9 mouse cellular contexts compared by ENCODE assay signal in the genomic region with DNA sequence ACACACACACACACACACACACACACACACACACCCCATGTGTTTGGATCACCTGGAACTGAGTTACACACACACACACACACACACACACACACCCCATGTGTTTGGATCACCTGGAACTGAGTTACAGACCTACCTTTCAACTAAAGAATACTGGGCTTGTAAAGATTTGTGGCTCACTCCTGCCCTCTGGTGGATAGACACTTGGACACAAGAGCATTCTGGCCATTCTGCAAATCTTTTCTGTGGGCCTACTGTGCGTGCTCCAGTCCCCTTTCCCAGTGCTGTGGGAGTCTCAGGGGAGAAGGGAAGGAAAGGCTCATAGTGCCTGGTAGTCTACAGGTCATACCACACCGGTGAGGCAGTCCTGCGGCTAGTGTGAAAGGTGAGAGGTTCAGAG. TPM values are rescaled to one million over a fixed set of nuclear protein-coding genes. Genes with fewer than 3 reads are reported as not detected.
DNase-seq lines count a peak whose midpoint lies in the region; ATAC-seq and TF ChIP-seq lines count a peak whose summit lies in the region.
"Had no signal": no experiment of that assay in that cellular context is flagged by ENCODE, and none has a peak within 500 bp of the region (broad histone marks: within the 10 kb centered on the region; RNA-seq: fewer than 3 reads in every experiment).

No protein-coding gene starts in this region.

- H3K36me3 ChIP-seq in heart, adult 2 months (ENCODE audit: control insufficient read depth, insufficient read depth, low read length) = peaks cover 5% of the 10 kb centered on the region; the same call in 1 of the 2 replicates
- peaks cover 48% of the 10 kb centered on the region for H3K36me3 ChIP-seq in hindbrain, embryonic 12.5 days
- H3K36me3 ChIP-seq in midbrain, embryonic 11.5 days (ENCODE audit: control insufficient read depth, insufficient read depth, low read length) = peaks cover 28% of the 10 kb centered on the region
- peaks cover 26% of the 10 kb centered on the region for H3K36me3 ChIP-seq in stomach, postnatal 0 days (ENCODE audit: control insufficient read depth, insufficient read depth, low read length)

- 49% methylated on average over 3 of the region's 3 CpGs for WGBS in heart, adult 2 months
- 40% methylated on average over 3 of the region's 3 CpGs for WGBS in hindbrain, embryonic 12.5 days
- WGBS in midbrain, embryonic 11.5 days = 57% methylated on average over 3 of the region's 3 CpGs
- WGBS in stomach, postnatal 0 days = 51% methylated on average over 3 of the region's 3 CpGs

- peak; percentile 77 for TF ChIP-seq CTCF in heart, adult 2 months (IDR thresholded peaks at IDR 0.05)
- peak; percentile 85 for TF ChIP-seq CTCF in stomach, postnatal 0 days (IDR thresholded peaks at IDR 0.05; ENCODE audit: low read depth)

- TF ChIP-seq EP300 in heart, adult 2 months (IDR thresholded peaks at IDR 0.05; ENCODE audit: insufficient read depth, low read depth, low read length) = 0 out of 2 replicates have a peak, but pooled peaks have one; percentile 47
- TF ChIP-seq EP300 in stomach, postnatal 0 days (optimal IDR thresholded peaks at IDR 0.05) = no peak

- H3K9me3 ChIP-seq in hindbrain, embryonic 12.5 days (replicated peaks) = no peaks in the 10 kb centered on the region
- no peaks in the 10 kb centered on the region for H3K9me3 ChIP-seq in midbrain, embryonic 11.5 days (ENCODE audit: control insufficient read depth, low read length)
- H3K9me3 ChIP-seq in stomach, postnatal 0 days (ENCODE audit: control insufficient read depth, low read length) = no peaks in the 10 kb centered on the region
- H3K9me3 ChIP-seq: lung, embryonic 15.5 days had no signal

- no peaks in the 10 kb centered on the region for H3K27me3 ChIP-seq in heart, adult 2 months (ENCODE audit: control insufficient read depth, insufficient read depth, low read length)
- no peaks in the 10 kb centered on the region for H3K27me3 ChIP-seq in hindbrain, embryonic 12.5 days
- H3K27me3 ChIP-seq in midbrain, embryonic 11.5 days (ENCODE audit: control insufficient read depth, insufficient read depth, low read length) = no peaks in the 10 kb centered on the region
- no peaks in the 10 kb centered on the region for H3K27me3 ChIP-seq in stomach, postnatal 0 days (ENCODE audit: control insufficient read depth, insufficient read depth, low read length)
- H3K27me3 ChIP-seq: lung, embryonic 15.5 days had no signal

- no peak overlapping the region for H3K4me2 ChIP-seq in hindbrain, embryonic 12.5 days (replicated peaks)
- no peak overlapping the region for H3K4me2 ChIP-seq in midbrain, embryonic 11.5 days
- H3K4me2 ChIP-seq in stomach, postnatal 0 days (replicated peaks; ENCODE audit: low read depth) = no peak overlapping the region
- H3K4me2 ChIP-seq: lung, embryonic 15.5 days had no signal

- H3K27ac ChIP-seq in heart, adult 2 months = no peak overlapping the region
- H3K27ac ChIP-seq in hindbrain, embryonic 12.5 days = no peak overlapping the region
- H3K27ac ChIP-seq in midbrain, embryonic 11.5 days (ENCODE audit: low read depth, low read length) = no peak overlapping the region
- H3K27ac ChIP-seq in stomach, postnatal 0 days (replicated peaks) = no peak overlapping the region
- H3K27ac ChIP-seq: lung, embryonic 15.5 days had no signal

- H3K4me3 ChIP-seq in heart, adult 2 months = no peak overlapping the region
- H3K4me3 ChIP-seq in hindbrain, embryonic 12.5 days = no peak overlapping the region
- H3K4me3 ChIP-seq in midbrain, embryonic 11.5 days (ENCODE audit: low read depth, low read length) = no peak overlapping the region
- no peak overlapping the region for H3K4me3 ChIP-seq in stomach, postnatal 0 days (ENCODE audit: low read depth, low read length)
- H3K4me3 ChIP-seq: lung, embryonic 15.5 days had no signal

- intact Hi-C loops in heart, adult 2 months (cut with DNase I) = loop anchor here (1.0 to 10.0 kb wide), 2 partner anchors 132 to 236 kb away; a partner anchor contains a TSS
- intact Hi-C loops in left cerebral cortex, postnatal 25 days (cut with DNase I) = loop anchor here (5.0 kb wide), 1 partner anchor 125 kb away; no protein-coding TSS in a partner anchor

- ATAC-seq in hindbrain, embryonic 12.5 days (ENCODE audit: low FRiP score) = 0 out of 2 replicates have a peak, but pooled peaks have one; percentile 3
- 0 out of 2 replicates have a peak, but pooled peaks have one; percentile 26 for ATAC-seq in midbrain, embryonic 11.5 days (ENCODE audit: low FRiP score)
- ATAC-seq in stomach, postnatal 0 days (ENCODE audit: low FRiP score, low TSS enrichment) = peak; percentile 31

- H3K9ac ChIP-seq in heart, adult 2 months (ENCODE audit: low read depth, low read length) = no peak overlapping the region
- H3K9ac ChIP-seq in hindbrain, embryonic 12.5 days = no peak overlapping the region
- H3K9ac ChIP-seq in midbrain, embryonic 11.5 days (ENCODE audit: low read length) = no peak overlapping the region
- no peak overlapping the region for H3K9ac ChIP-seq in stomach, postnatal 0 days (ENCODE audit: low read length)
- H3K9ac ChIP-seq: lung, embryonic 15.5 days had no signal

- no peak for TF ChIP-seq POLR2A in heart, adult 2 months (IDR thresholded peaks at IDR 0.05; ENCODE audit: insufficient read depth, low read depth, low read length)

- peak; percentile 52 to 59 for DNase-seq in heart, adult 2 months
- no peak for DNase-seq in heart, adult 11 months
- peak; percentile 80 for DNase-seq in ES-CJ7 (ENCODE audit: low read depth, low spot score)
- DNase-seq in cerebellum, postnatal 14 days = peak; percentile 71 to 83
- peak; percentile 59 to 72 for DNase-seq in left cerebral cortex, postnatal 25 days (ENCODE audit: low spot score in 2 of 2)
- peak; percentile 93 for DNase-seq in midbrain, embryonic 11.5 days (ENCODE audit: low spot score, missing footprints)
- DNase-seq in stomach, postnatal 0 days (ENCODE audit: low spot score) = peak; percentile 72

- H3K4me1 ChIP-seq in heart, adult 2 months (ENCODE audit: control insufficient read depth, insufficient read depth, low read length) = peaks cover 14% of the 10 kb centered on the region
- H3K4me1 ChIP-seq in hindbrain, embryonic 12.5 days = no peaks in the 10 kb centered on the region
- no peaks in the 10 kb centered on the region for H3K4me1 ChIP-seq in midbrain, embryonic 11.5 days (ENCODE audit: control insufficient read depth, insufficient read depth, low read length)
- no peaks in the 10 kb centered on the region for H3K4me1 ChIP-seq in stomach, postnatal 0 days (replicated peaks; ENCODE audit: control insufficient read depth, insufficient read depth)

- no peaks in the 10 kb centered on the region for H3K79me2 ChIP-seq in heart, adult 2 months (replicated peaks; ENCODE audit: control insufficient read depth, insufficient read depth, low read length)

RNA-seq across cellular contexts. Expression of a gene that starts 6.2 kb away (rescaled TPM):
- total RNA-seq in heart, adult 2 months (2021) = 1 to 10 TPM; 7.3 to 8.1 TPM
- polyA plus RNA-seq in heart, adult 2 months (2012; rRNA removed) = 13.5 and 13.7 TPM in 2 replicates
- polyA plus RNA-seq in hindbrain, embryonic 12.5 days (2016; fragmentation: Nextera tagmentation; extraction: Ambion mirVana) = 16.3 and 18.1 TPM in 2 replicates
- total RNA-seq in left cerebral cortex, postnatal 25 days (2021) = 10 to 100 TPM; 11.6 to 12.7 TPM
- polyA plus RNA-seq in midbrain, embryonic 11.5 days (2014; fragmentation: Nextera tagmentation; extraction: Ambion mirVana) = 6.1 and 7.1 TPM in 2 replicates
- polyA plus RNA-seq in stomach, postnatal 0 days (2015; fragmentation: Nextera tagmentation; extraction: Ambion mirVana) = 6.8 and 7.1 TPM in 2 replicates

RNA-seq across cellular contexts. Expression of a gene that starts 12.6 kb away (rescaled TPM):
- total RNA-seq in heart, adult 2 months (2021) = 100 to 1,000 TPM; 150 to 162 TPM
- 62.3 and 96.1 TPM in 2 replicates for polyA plus RNA-seq in heart, adult 2 months (2012; rRNA removed)
- 271 and 274 TPM in 2 replicates for polyA plus RNA-seq in hindbrain, embryonic 12.5 days (2016; fragmentation: Nextera tagmentation; extraction: Ambion mirVana)
- total RNA-seq in left cerebral cortex, postnatal 25 days (2021) = 100 to 1,000 TPM; 144 to 153 TPM
- 297 and 318 TPM in 2 replicates for polyA plus RNA-seq in midbrain, embryonic 11.5 days (2014; fragmentation: Nextera tagmentation; extraction: Ambion mirVana)
- polyA plus RNA-seq in stomach, postnatal 0 days (2015; fragmentation: Nextera tagmentation; extraction: Ambion mirVana) = 161 TPM in 2 replicates

RNA-seq across cellular contexts. Expression of a gene that starts 28.3 kb away (rescaled TPM):
- total RNA-seq in heart, adult 2 months (2021) = 10 to 100 TPM; 58.9 to 60.0 TPM
- 57.2 and 68.9 TPM in 2 replicates for polyA plus RNA-seq in heart, adult 2 months (2012; rRNA removed)
- 11.4 and 11.7 TPM in 2 replicates for polyA plus RNA-seq in hindbrain, embryonic 12.5 days (2016; fragmentation: Nextera tagmentation; extraction: Ambion mirVana)
- 10 to 100 TPM; 88.9 to 94.4 TPM for total RNA-seq in left cerebral cortex, postnatal 25 days (2021)
- 5.0 and 6.5 TPM in 2 replicates for polyA plus RNA-seq in midbrain, embryonic 11.5 days (2014; fragmentation: Nextera tagmentation; extraction: Ambion mirVana)
- 2.5 and 3.0 TPM in 2 replicates for polyA plus RNA-seq in stomach, postnatal 0 days (2015; fragmentation: Nextera tagmentation; extraction: Ambion mirVana)

RNA-seq across cellular contexts. Expression of a gene that starts 45.4 kb away (rescaled TPM):
- total RNA-seq in heart, adult 2 months (2021) = 10 to 100 TPM; 26.3 to 27.9 TPM
- polyA plus RNA-seq in heart, adult 2 months (2012; rRNA removed) = 27.4 and 29.1 TPM in 2 replicates
- polyA plus RNA-seq in hindbrain, embryonic 12.5 days (2016; fragmentation: Nextera tagmentation; extraction: Ambion mirVana) = 58.8 and 66.9 TPM in 2 replicates
- total RNA-seq in left cerebral cortex, postnatal 25 days (2021) = 10 to 100 TPM; 26.4 to 27.9 TPM
- 66.0 and 76.1 TPM in 2 replicates for polyA plus RNA-seq in midbrain, embryonic 11.5 days (2014; fragmentation: Nextera tagmentation; extraction: Ambion mirVana)
- 15.0 and 18.3 TPM in 2 replicates for polyA plus RNA-seq in stomach, postnatal 0 days (2015; fragmentation: Nextera tagmentation; extraction: Ambion mirVana)

RNA-seq across cellular contexts. Expression of a gene that starts 45.4 kb away (rescaled TPM):
- under 1 TPM; 0.31 to 0.34 TPM for total RNA-seq in heart, adult 2 months (2021)
- polyA plus RNA-seq in heart, adult 2 months (2012; rRNA removed) = 2.0 and 2.3 TPM in 2 replicates
- polyA plus RNA-seq in hindbrain, embryonic 12.5 days (2016; fragmentation: Nextera tagmentation; extraction: Ambion mirVana) = 1.6 and 2.5 TPM in 2 replicates
- 1 to 10 TPM; 1.6 to 3.0 TPM for total RNA-seq in left cerebral cortex, postnatal 25 days (2021)
- 2.0 and 2.1 TPM in 2 replicates for polyA plus RNA-seq in midbrain, embryonic 11.5 days (2014; fragmentation: Nextera tagmentation; extraction: Ambion mirVana)
- polyA plus RNA-seq in stomach, postnatal 0 days (2015; fragmentation: Nextera tagmentation; extraction: Ambion mirVana) = 0.28 and 0.86 TPM in 2 replicates
